Mouse (Mus musculus): ENCODE measurements around the gene Clcnkb. TPM values are rescaled to one million over a fixed set of nuclear protein-coding genes. Genes with fewer than 3 reads are reported as not detected.

Clcnkb gene
- polyA plus RNA-seq, 1 experiment, result 0.03 TPM

DNA sequence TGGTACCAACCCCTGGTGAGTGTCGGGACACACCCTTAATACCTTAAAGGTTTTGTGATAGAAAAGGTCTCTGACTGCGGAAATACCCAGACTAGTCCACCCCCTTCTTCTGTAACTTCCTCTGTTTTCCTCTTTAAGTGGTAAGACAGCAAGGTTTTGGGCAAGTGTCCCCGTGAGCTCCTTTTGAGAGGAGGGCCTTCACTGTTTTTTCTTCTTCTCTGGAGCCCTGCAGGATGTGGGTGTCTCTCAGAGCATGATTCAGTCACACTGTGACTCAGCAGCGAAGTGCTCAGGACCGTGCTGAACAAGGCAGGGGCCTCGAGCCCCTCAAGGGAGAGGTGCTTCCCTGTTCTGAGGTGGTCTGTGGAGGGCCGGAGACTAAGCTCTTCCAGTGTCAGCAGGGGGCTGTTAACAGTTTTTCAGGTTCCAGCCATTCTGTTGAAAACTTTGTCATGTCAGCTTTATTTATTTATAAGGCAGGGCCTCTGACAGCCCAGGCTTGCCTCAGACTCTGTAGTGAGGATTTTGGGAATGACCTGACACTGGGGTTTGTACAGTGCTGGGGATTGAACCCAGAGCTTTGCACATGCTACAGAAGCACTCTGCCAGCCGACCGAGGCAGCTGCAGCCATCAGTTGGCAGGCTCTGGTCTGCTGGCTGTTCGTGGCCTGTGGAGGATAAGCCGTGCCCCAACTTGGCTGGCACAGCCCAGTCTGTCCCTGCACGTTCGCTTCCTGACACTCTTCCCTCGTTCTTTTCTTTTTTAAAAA, 39.0 kb upstream of the Clcnkb start:
- no peak for DNase-seq (ENCODE audit: low read depth)
- TF ChIP-seq CTCF (IDR thresholded peaks at IDR 0.05; ENCODE audit: borderline replicate concordance, extremely low read depth, insufficient read depth, insufficient read length) (no peak), POLR2A (IDR thresholded peaks at IDR 0.05; ENCODE audit: borderline replicate concordance, extremely low read depth, insufficient read depth, insufficient read length, poor library complexity, severe bottlenecking) (no peak)

DNA sequence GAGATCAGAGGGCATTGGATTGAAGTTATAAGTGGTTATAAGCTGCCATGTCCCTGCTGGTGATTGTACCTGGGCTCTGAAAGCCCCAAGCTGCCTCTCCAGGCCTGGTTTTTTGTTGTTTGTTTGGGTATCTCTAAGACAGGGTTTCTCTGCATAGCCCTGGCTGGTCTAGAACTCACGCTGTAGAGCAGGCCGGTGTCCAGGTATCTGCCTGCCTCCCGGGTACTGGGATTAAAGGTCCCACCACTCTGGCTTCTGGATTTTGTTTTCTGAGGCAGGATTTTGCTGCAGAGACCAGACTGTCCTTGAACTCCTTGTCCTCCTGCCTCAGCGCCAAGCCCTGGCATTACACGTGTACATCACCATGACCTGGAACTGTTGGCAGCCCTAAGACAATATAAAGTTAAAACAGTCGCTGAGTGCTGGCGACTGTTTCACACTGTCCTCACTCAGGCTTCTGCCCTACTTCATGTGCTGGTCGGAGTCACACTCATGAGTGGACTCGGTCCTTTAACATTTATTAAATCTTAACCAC, 36.2 kb upstream of the Clcnkb start:
- no peak for DNase-seq (ENCODE audit: low read depth)
- TF ChIP-seq CTCF (IDR thresholded peaks at IDR 0.05; ENCODE audit: borderline replicate concordance, extremely low read depth, insufficient read depth, insufficient read length) (no peak), POLR2A (IDR thresholded peaks at IDR 0.05; ENCODE audit: borderline replicate concordance, extremely low read depth, insufficient read depth, insufficient read length, poor library complexity, severe bottlenecking) (no peak)

DNA sequence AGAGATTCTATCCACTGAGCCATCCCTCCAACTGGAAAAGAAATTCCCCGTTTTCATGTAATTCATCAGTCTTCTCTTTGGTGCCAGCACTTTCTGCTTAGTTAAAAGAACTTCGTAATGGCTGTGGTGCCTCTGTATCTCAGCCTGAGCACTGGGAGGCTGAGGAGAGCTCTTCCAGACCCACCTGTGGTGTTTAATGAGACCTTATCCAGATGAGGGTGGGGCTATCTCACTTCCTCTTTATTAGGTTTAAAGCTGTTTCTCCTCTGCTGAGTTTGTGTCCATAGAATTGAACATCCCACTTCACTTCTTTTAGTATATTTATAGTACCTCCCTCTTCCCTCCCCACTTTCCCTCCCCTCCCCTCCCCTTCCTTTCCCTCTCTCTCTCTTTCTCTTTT, 35.4 kb upstream of the Clcnkb start:
- no peak for DNase-seq (ENCODE audit: low read depth)
- TF ChIP-seq CTCF (IDR thresholded peaks at IDR 0.05; ENCODE audit: borderline replicate concordance, extremely low read depth, insufficient read depth, insufficient read length), result no peak
- no peak for TF ChIP-seq POLR2A (IDR thresholded peaks at IDR 0.05; ENCODE audit: borderline replicate concordance, extremely low read depth, insufficient read depth, insufficient read length, poor library complexity, severe bottlenecking)

DNA sequence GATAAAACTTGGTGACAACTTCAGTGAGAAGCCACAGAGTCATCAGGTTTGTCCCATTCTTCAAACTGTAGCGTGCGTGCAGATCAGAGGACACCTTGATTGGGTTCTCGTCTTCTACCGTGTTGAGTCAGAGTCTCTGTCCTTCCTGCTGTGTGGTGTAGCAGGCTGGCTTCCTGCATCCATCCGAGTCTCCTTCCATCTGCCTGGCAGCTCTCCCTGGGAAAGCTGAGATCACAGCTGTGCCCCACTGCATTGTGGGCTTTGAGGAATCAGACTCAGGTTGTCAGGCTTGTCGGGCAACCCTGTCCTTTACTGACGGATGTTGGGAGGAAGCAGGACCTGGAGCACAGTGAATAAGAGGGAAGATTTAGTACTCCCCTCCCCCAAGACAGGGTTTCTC, 30.4 kb upstream of the Clcnkb start:
- TF ChIP-seq CTCF (IDR thresholded peaks at IDR 0.05; ENCODE audit: borderline replicate concordance, extremely low read depth, insufficient read depth, insufficient read length) (no peak), POLR2A (IDR thresholded peaks at IDR 0.05; ENCODE audit: borderline replicate concordance, extremely low read depth, insufficient read depth, insufficient read length, poor library complexity, severe bottlenecking) (no peak)
- DNase-seq (ENCODE audit: low read depth), result no peak

DNA sequence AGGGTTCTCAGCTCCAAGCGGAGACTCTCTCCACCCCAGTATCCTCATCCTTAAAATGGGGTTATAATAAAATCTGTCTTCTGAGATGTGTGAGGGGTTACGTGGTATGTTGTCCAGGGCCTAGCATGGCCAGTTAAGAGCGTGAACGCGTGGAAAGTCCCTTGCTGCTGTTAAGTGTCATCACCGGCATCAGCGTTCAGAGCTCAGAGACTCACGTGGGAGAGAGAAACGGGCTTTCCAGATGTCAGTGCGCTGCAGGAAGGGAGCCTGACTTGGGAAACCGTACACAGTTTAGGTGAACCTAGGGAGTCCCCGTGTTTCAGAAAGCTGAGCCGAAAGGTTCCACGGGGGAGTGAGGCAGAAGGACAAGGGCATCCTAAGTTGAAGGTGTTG, 29.5 kb upstream of the Clcnkb start:
- TF ChIP-seq CTCF (IDR thresholded peaks at IDR 0.05; ENCODE audit: borderline replicate concordance, extremely low read depth, insufficient read depth, insufficient read length) (no peak), POLR2A (IDR thresholded peaks at IDR 0.05; ENCODE audit: borderline replicate concordance, extremely low read depth, insufficient read depth, insufficient read length, poor library complexity, severe bottlenecking) (no peak)
- DNase-seq (ENCODE audit: low read depth), result no peak

DNA sequence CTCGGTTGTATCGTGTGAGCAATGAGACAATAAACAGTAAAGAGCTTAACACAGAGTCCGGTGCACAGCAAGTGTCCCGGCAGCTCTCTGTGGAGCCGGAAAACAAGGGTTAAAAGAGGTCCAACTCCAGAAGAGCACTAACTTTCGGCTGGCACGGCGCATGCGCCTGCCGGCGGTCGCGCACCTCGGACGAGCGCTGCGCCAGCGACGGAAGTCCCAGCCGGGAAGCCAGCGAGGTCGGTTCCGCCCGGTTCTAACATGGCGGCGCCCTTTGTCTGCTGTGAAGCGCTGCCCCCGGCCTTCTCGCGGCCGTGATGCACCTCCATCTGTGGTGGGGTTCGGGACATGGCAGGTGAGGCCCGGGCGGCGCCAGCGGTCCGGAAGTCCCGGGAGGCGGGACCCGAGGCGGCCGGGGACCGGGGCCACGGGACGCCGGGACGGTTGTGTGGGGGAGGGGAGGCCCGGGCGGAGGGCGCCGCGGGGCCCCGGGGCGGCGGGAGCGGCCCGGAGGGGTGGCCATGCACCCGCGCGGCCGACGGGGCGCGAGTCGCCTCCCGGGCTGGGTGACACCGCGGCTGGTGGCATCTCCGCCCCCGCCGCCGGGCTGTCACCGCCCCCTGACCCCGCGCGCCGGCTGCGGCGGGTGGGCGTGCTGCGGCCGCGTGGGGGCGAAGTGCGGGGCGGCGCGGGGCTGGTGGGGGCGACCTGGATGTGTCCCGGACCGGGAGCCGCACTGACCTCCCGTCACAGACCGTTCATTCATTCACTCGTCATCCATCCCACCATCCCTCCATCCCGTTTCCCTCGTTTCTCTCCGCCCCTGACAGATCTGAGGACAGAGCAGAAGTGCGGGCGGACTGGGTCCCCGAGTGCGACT, 28.9 kb upstream of the Clcnkb start, which contains the start of gene Zbtb17:
TSS of gene Zbtb17 (plus strand) at position 204 of the 877 bp plus-strand sequence.
- TF ChIP-seq CTCF (IDR thresholded peaks at IDR 0.05; ENCODE audit: borderline replicate concordance, extremely low read depth, insufficient read depth, insufficient read length) (no peak), POLR2A (IDR thresholded peaks at IDR 0.05; ENCODE audit: borderline replicate concordance, extremely low read depth, insufficient read depth, insufficient read length, poor library complexity, severe bottlenecking) (peak; percentile 72; the same call in 1 of the 2 replicates)

DNA sequence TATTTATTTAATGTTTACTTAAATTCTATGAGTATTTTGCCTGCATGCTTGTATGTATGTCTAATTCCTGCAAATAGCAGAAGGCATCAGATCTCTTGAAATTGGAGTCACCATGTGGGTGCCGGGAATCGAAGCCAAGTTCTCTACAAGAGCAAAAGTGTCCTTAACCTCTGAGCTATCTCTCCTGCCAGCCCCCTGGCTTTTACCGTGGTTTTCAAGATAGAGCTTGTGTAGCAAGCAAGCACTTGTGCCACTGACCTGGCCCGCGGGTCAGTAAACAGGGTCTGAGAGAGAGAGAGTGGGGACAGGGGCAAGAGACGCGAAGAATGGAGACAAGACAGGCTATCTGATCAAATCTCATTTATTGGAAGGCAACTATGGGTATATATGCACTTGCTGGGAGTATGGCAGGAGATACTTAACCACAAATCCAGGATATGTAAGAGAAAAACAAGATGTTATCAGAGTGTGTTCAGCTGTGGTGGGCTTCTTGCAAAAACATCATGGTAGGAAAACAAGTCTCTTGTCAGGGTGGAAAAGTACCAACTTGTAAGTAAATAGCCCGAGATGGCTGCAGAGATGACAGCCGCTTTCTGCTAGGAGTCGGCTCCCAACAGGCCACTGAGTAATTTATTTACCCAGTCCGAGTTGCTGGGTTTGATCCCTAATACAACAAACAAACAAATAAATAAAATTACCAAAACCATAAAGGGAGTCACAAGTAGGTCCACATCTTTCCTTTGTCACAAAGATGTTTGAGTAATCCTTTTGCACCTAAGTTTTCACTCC, 28.0 kb upstream of the Clcnkb start:
- TF ChIP-seq POLR2A (IDR thresholded peaks at IDR 0.05; ENCODE audit: borderline replicate concordance, extremely low read depth, insufficient read depth, insufficient read length, poor library complexity, severe bottlenecking) (no peak), CTCF (IDR thresholded peaks at IDR 0.05; ENCODE audit: borderline replicate concordance, extremely low read depth, insufficient read depth, insufficient read length) (no peak)
- no peak for DNase-seq (ENCODE audit: low read depth)

More for the DNA sequence above, 28.9 kb upstream of the Clcnkb start, which contains the start of gene Zbtb17:
- DNase-seq (ENCODE audit: low read depth), result peak; percentile 96

DNA sequence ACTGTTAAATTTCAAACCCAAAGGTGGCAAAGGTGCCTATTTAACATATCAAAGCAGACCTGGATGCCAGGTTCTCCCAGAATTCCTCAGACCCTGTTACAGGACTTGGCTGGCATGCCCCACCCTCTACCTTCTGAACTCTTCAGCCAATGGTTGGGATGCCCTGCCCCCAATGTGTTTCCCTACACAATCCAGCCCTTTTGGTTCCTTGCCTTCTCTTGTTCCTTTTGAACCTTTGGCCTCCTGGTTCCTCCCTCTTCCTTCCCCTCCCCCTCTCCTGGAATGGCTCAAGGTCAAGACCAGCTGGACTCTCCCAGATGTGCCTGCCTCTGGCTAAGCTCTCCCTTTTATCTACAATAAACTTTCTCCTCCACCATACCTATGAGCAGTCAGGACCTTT, 25.1 kb upstream of the Clcnkb start:
- TF ChIP-seq CTCF (IDR thresholded peaks at IDR 0.05; ENCODE audit: borderline replicate concordance, extremely low read depth, insufficient read depth, insufficient read length), result no peak
- TF ChIP-seq POLR2A (IDR thresholded peaks at IDR 0.05; ENCODE audit: borderline replicate concordance, extremely low read depth, insufficient read depth, insufficient read length, poor library complexity, severe bottlenecking), result no peak
- no peak for DNase-seq (ENCODE audit: low read depth)

DNA sequence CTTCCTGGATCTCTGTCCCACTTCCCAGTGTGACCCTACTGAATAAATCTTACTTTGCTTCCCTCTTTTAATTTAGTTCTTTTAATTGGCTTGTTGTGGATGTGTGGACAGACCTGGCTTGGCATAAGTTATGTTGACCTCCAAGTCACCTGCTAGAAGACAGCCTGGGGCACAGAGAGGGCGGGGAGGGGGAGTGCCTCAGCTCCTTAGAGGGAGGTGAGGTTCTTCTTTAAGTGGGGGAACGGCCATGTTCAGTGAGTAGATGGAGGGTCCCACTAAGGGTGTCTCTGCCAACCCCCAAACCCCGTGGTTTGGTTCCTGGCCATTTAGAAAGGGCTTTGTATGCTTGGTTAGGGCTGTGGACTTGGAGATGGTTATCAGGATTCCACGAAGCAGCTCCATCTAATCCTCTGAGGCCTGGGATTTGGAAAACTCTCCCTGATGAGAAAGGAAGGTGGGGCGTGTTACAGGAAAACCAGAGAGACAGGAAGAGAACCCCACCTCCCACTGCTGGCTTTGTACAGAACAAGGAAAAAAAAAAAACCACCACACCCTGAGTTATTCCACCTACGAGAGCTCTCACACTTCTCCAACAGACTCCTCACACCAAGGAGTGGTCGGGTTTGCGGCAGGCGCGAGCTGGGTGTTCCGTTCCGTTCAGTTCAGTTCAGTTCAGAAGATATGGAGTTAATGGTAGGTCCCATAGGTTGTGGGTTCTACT, 23.4 kb upstream of the Clcnkb start:
- no peak for TF ChIP-seq POLR2A (IDR thresholded peaks at IDR 0.05; ENCODE audit: borderline replicate concordance, extremely low read depth, insufficient read depth, insufficient read length, poor library complexity, severe bottlenecking)
- TF ChIP-seq CTCF (IDR thresholded peaks at IDR 0.05; ENCODE audit: borderline replicate concordance, extremely low read depth, insufficient read depth, insufficient read length), result no peak
- no peak for DNase-seq (ENCODE audit: low read depth)

DNA sequence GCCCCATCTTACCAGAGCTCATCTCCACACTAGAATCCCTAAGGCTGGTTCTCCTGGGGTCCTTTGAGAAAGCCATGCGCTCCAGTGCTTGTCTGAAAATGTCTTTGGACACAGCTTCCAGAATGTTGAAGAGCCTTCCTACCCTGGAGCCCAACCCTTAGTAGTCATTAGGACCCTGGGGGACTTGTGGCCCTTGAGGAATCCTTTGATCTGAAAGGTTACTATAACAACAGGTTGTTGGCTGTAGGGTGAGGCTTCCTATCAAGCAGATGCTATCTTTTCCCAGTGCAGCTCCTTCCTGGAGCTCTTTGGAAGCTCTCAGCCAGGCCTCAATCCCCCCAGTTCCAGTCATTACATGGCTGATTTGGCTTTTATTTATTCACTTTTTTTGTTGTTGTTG, 20.2 kb upstream of the Clcnkb start, which contains the start of gene Srarp:
TSS of gene Srarp (minus strand) at position 132 of the 400 bp plus-strand sequence.
- DNase-seq (ENCODE audit: low read depth), result no peak
- no peak for TF ChIP-seq POLR2A (IDR thresholded peaks at IDR 0.05; ENCODE audit: borderline replicate concordance, extremely low read depth, insufficient read depth, insufficient read length, poor library complexity, severe bottlenecking)
- TF ChIP-seq CTCF (IDR thresholded peaks at IDR 0.05; ENCODE audit: borderline replicate concordance, extremely low read depth, insufficient read depth, insufficient read length), result no peak

Data from brain, embryonic 14.5 days (tissue).